Mouse (Mus musculus) liver, embryonic 15.5 days (tissue): ENCODE results near the gene 1700122O11Rik. TPM values are rescaled to one million over a fixed set of nuclear protein-coding genes. Genes with fewer than 3 reads are reported as not detected.

ENCODE experiments used
- ATAC-seq: fragments of 200-750 bp; cut with Nextera tagmentation; 2 replicates; pipeline ENCODE4 v1.8.0; 2017; ENCODE audit warnings: moderate number of reproducible peaks, mild to moderate bottlenecking, moderate library complexity; ENCODE audit not compliant: insufficient read depth
- H3K27ac ChIP-seq: fragments of 300-500 bp; sonication (generic); replicated peaks from 2 replicates; pipeline ENCODE4 v1.5.1; 2015; ENCODE audit warnings: mild to moderate bottlenecking, inconsistent platforms
- H3K27me3 ChIP-seq: fragments of 300-500 bp; sonication (generic); 2 replicates; pipeline ENCODE4 v1.6.1; 2015; ENCODE audit warnings: mild to moderate bottlenecking, inconsistent platforms
- H3K36me3 ChIP-seq: fragments of 300-500 bp; sonication (generic); replicated peaks from 2 replicates; pipeline ENCODE4 v1.6.1; 2015; ENCODE audit warnings: moderate library complexity, mild to moderate bottlenecking, inconsistent platforms
- H3K4me1 ChIP-seq: fragments of 300-500 bp; sonication (generic); replicated peaks from 2 replicates; pipeline ENCODE4 v1.6.1; 2015; ENCODE audit warnings: inconsistent platforms
- H3K4me2 ChIP-seq: fragments of 300-500 bp; sonication (generic); 2 replicates; pipeline ENCODE4 v1.6.1; 2015; ENCODE audit warnings: moderate library complexity, mild to moderate bottlenecking, inconsistent platforms
- H3K4me3 ChIP-seq: fragments of 300-500 bp; sonication (generic); replicated peaks from 2 replicates; pipeline ENCODE4 v1.5.1; 2015; ENCODE audit warnings: mild to moderate bottlenecking, inconsistent platforms
- H3K9ac ChIP-seq: fragments of 300-500 bp; sonication (generic); 2 replicates; pipeline ENCODE4 v1.6.1; 2015; ENCODE audit warnings: moderate library complexity, mild to moderate bottlenecking, inconsistent platforms
- H3K9me3 ChIP-seq: fragments of 300-500 bp; sonication (generic); replicated peaks from 2 replicates; pipeline ENCODE4 v1.6.1; 2016; ENCODE audit warnings: inconsistent platforms
- WGBS: fragments of 180-500 bp; shearing (Covaris S2); methylation state at CpG from one replicate; pipeline ENCODE4 v1.1.7; 2015; ENCODE audit warnings: mixed read lengths; ENCODE audit not compliant: insufficient replicate concordance; 5-methylcytosine and 5-hydroxymethylcytosine counted together
- polyA plus RNA-seq: library from polyadenylated mRNA; unstranded; fragments of >200 nt; fragmentation: Nextera tagmentation; extraction: Ambion mirVana; gene quantifications from 2 replicates; pipeline ENCODE4 v1.2.1, GENCODE M21; 2015

Gene 1700122O11Rik
- polyA plus RNA-seq, 1 experiment from 2014 or later = not detected

DNA sequence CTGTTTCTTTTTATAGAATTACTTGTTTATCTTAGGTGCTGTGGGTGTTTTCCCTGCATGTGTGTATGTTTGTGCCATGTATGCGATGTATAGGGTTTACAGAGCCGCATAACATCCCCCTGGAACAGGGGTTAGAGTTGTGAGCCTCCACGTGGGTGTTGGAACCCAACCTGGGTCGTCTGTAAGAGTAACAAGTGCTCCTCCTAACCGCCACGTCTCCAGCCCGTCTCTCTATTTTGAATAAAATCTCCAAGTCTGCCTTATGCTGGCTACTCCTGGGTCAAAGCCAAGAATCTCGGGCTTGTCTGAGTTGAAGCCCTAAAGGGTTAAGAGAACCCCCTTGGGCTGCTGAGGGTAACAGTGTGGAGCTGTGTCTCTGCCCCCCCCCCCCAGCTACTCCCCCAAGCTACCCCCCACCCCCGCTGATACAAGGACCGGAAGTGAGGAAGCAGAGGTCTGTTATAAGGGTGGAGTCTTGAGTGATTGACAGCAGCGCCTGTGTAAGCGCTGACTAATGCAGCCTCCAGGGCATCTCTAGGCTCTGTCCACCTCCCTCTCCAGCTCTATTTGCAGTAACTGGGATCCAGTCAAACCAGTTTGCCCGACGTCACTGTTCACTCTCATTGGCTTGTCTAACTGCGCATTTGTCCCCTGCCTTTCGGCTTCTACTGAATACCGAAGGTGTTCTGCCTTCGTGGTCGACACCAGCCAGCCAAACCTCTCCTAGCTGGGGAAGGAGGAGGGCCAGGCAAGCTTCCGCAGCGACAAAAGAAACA lies 36.3 kb downstream of the 1700122O11Rik start:
- Histone ChIP-seq H3K4me2 (peak overlapping the region; percentile 73), H3K27ac (peak overlapping the region; percentile 79), H3K9me3 (no peaks in the 10 kb centered on the region), H3K9ac (peak overlapping the region; percentile 48), H3K27me3 (no peaks in the 10 kb centered on the region), H3K36me3 (no peaks in the 10 kb centered on the region), H3K4me1 (peaks cover 66% of the 10 kb centered on the region), H3K4me3 (peak overlapping the region; percentile 55)
- ATAC-seq = peak; percentile 73
- WGBS = 2% methylated on average over 21 of the region's 21 CpGs

DNA sequence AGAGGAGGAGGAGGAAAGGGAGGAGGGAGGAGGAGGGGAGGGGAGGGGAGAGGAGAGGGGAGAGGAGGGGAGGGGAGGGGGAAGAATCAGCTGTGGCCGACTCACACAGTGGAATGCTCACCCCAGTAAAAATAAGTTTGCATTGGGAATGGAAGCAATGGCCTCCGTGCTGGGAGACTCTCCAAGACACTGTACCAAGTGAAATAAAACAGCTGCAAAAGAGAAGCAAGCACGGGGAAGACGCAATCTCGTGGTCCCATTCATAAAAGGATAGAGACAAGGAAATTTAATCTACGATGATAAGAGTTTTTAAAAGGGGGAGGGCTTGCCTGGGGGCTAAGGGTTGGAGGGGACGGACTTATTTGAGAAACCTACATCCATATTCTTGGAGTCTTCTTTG lies 36.9 kb downstream of the 1700122O11Rik start:
- H3K27me3 ChIP-seq = no peaks in the 10 kb centered on the region
- no peaks in the 10 kb centered on the region for H3K9me3 ChIP-seq
- H3K4me3 ChIP-seq = peak overlapping the region; percentile 55
- peak overlapping the region; percentile 71 for H3K27ac ChIP-seq
- H3K4me2 ChIP-seq = peak overlapping the region; percentile 73
- H3K9ac ChIP-seq = peak overlapping the region; percentile 48; the same call in 1 of the 2 replicates
- no peak for ATAC-seq
- WGBS = 14% methylated on average over 7 of the region's 7 CpGs
- peaks cover 60% of the 10 kb centered on the region for H3K4me1 ChIP-seq
- H3K36me3 ChIP-seq = no peaks in the 10 kb centered on the region

GRCm38 (mm10) chr17:47999812-48000211 lies 38.3 kb downstream of the 1700122O11Rik start:
- WGBS = 11% methylated on average over 3 of the region's 3 CpGs
- Histone ChIP-seq H3K4me3 (no peak overlapping the region), H3K4me1 (peaks cover 49% of the 10 kb centered on the region), H3K9me3 (no peaks in the 10 kb centered on the region), H3K4me2 (peak overlapping the region; percentile 36), H3K27ac (peak overlapping the region; percentile 24), H3K36me3 (no peaks in the 10 kb centered on the region), H3K9ac (no peak overlapping the region), H3K27me3 (no peaks in the 10 kb centered on the region)
- peak; percentile 63 for ATAC-seq

DNA sequence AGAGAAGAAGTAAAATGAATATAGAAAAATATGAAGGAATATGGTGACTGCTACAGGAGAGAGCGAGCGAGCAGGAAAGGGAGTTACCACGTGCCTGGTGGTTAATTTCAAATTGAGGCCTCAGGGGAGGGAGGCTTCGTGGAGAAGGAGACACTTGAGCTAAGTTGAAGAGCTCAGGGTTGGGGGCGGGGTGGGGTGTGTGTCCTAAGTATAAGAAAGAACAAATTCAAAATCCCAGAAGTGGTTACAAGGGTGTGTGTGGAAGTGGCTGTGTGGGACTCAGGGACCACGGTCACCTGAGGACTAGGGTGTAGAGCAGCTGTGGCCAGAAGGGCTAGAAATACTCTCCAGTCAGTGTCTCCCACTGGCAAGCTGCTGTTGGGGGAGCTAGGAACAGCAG lies 38.7 kb downstream of the 1700122O11Rik start:
- Histone ChIP-seq H3K9me3 (no peaks in the 10 kb centered on the region), H3K4me3 (no peak overlapping the region), H3K4me2 (peak overlapping the region; percentile 36), H3K27me3 (no peaks in the 10 kb centered on the region), H3K4me1 (peaks cover 45% of the 10 kb centered on the region), H3K9ac (no peak overlapping the region), H3K27ac (peak overlapping the region; percentile 24), H3K36me3 (no peaks in the 10 kb centered on the region)
- WGBS = 29% methylated on average over 6 of the region's 6 CpGs
- ATAC-seq = no peak

DNA sequence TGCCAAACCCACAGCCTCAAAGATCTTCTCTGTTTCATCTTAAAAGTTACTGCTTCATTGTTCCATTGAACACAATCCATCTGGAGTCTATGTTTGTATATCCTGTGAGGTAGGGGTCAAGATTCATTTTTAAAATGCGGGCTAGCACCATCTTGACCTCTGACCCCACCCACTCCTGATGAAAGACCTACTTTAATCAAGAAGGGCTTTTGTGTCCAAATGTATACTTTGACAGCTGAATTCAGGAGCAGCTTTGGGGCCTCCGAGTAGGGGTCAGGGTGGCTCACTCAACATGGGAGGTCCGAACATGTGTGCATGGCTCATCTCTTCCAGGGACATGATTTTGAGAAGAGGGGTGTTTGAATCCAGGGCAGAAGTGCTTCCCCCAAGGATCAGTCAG lies 40.3 kb downstream of the 1700122O11Rik start:
- H3K9ac ChIP-seq = no peak overlapping the region
- ATAC-seq = no peak
- WGBS = 72% methylated on average over 3 of the region's 3 CpGs

GRCm38 (mm10) chr17:47990392-47991123 lies 47.5 kb downstream of the 1700122O11Rik start:
- peak; percentile 45; the same call in 1 of the 2 replicates for ATAC-seq
- peak overlapping the region; percentile 35 for H3K27ac ChIP-seq

More for the DNA sequence above, 40.3 kb downstream of the 1700122O11Rik start:
- Histone ChIP-seq H3K4me1 (peaks cover 35% of the 10 kb centered on the region), H3K9me3 (no peaks in the 10 kb centered on the region), H3K4me2 (no peak overlapping the region), H3K4me3 (no peak overlapping the region), H3K27me3 (no peaks in the 10 kb centered on the region), H3K27ac (no peak overlapping the region), H3K36me3 (no peaks in the 10 kb centered on the region)

DNA sequence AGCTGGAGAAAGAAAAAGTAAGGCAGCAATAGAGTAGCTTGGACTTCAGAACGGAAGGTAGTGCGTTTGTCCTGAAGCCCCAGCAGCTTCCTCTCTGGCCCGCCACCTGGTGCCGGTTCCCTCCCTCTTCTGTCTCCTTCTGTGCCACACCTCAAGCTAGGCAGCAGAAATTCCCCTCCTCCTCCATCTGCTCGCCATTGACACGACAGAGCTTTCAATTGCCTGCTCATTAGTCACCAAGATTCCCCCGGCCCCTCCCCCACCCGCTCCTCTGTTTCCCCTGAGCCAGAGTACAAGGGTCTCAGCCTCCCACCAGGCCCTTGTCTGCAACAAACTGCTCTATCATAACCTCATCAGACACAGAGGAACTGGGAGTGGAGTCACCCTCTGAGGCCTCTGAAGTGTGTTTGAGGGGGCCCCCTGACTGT lies 48.1 kb downstream of the 1700122O11Rik start:
- Histone ChIP-seq H3K27me3 (no peaks in the 10 kb centered on the region), H3K4me3 (no peak overlapping the region), H3K36me3 (no peaks in the 10 kb centered on the region), H3K9ac (no peak overlapping the region; the same call in 1 of the 2 replicates), H3K27ac (peak overlapping the region; percentile 35), H3K9me3 (no peaks in the 10 kb centered on the region), H3K4me2 (no peak overlapping the region; the same call in 1 of the 2 replicates), H3K4me1 (peaks cover 20% of the 10 kb centered on the region)
- ATAC-seq = no peak
- WGBS = 13% methylated on average over 8 of the region's 8 CpGs

More at GRCm38 (mm10) chr17:47990392-47991123, 47.5 kb downstream of the 1700122O11Rik start:
- Histone ChIP-seq H3K4me3 (no peak overlapping the region), H3K9ac (no peak overlapping the region; the same call in 1 of the 2 replicates), H3K4me1 (peaks cover 20% of the 10 kb centered on the region), H3K27me3 (no peaks in the 10 kb centered on the region), H3K36me3 (no peaks in the 10 kb centered on the region), H3K4me2 (no peak overlapping the region; the same call in 1 of the 2 replicates), H3K9me3 (no peaks in the 10 kb centered on the region)
- WGBS = 34% methylated on average over 10 of the region's 10 CpGs

GRCm38 (mm10) chr17:47988811-47989210 lies 49.3 kb downstream of the 1700122O11Rik start:
- WGBS = 62% methylated on average over 8 of the region's 8 CpGs
- Histone ChIP-seq H3K9me3 (no peaks in the 10 kb centered on the region), H3K9ac (no peak overlapping the region), H3K4me3 (no peak overlapping the region), H3K27me3 (no peaks in the 10 kb centered on the region), H3K4me1 (peaks cover 20% of the 10 kb centered on the region), H3K4me2 (no peak overlapping the region), H3K36me3 (no peaks in the 10 kb centered on the region), H3K27ac (0 out of 2 replicates have a peak overlapping the region, but pooled peaks have one; percentile 15)
- ATAC-seq = no peak

- 50% methylated on average over 8 of the region's 8 CpGs for WGBS
- no peaks in the 10 kb centered on the region for H3K9me3 ChIP-seq
- H3K4me3 ChIP-seq = no peak overlapping the region
- peaks cover 20% of the 10 kb centered on the region for H3K4me1 ChIP-seq
- H3K4me2 ChIP-seq = no peak overlapping the region
- peak; percentile 59; the same call in 1 of the 2 replicates for ATAC-seq
- H3K36me3 ChIP-seq = no peaks in the 10 kb centered on the region
- no peaks in the 10 kb centered on the region for H3K27me3 ChIP-seq
- no peak overlapping the region for H3K9ac ChIP-seq
- 0 out of 2 replicates have a peak overlapping the region, but pooled peaks have one; percentile 33 for H3K27ac ChIP-seq
Measured at GRCm38 (mm10) chr17:47988074-47988473, 50.0 kb downstream of the 1700122O11Rik start.
